Mouse (Mus musculus) kidney, postnatal 36 days (tissue): ENCODE results near the gene Noct.

Experiments
- DNase-seq, 2 experiments: peaks; one replicate each; pipeline ENCODE4 v3.0.0; 2021 to 2022; ENCODE audit warnings: mixed read lengths in 2 of 2

Gene Noct

GRCm38 (mm10) chr3:51277201-51278150, 53.2 kb downstream of the Noct start:
- DNase-seq = peak; percentile 89 to 90

GRCm38 (mm10) chr3:51278433-51278832, 54.2 kb downstream of the Noct start:
- DNase-seq = no peak

- no peak for DNase-seq
Measured at GRCm38 (mm10) chr3:51281727-51282126, 57.5 kb downstream of the Noct start.

GRCm38 (mm10) chr3:51284375-51284774, 60.1 kb downstream of the Noct start:
- DNase-seq = no peak

GRCm38 (mm10) chr3:51288880-51289821, 64.9 kb downstream of the Noct start:
- peak; percentile 83 to 93 for DNase-seq

GRCm38 (mm10) chr3:51294251-51294650, 70.0 kb downstream of the Noct start:
- no peak for DNase-seq

GRCm38 (mm10) chr3:51295225-51295624, 71.0 kb downstream of the Noct start:
- no peak for DNase-seq

- no peak for DNase-seq
Measured at GRCm38 (mm10) chr3:51296790-51297189, 72.5 kb downstream of the Noct start.
